Mouse (Mus musculus) C2C12 (cell line): ENCODE data around the gene Slc9a1.

Source experiments
- CTCF ChIP-seq: IDR thresholded peaks from one replicate; pipeline ENCODE4 v1.5.1; 2011; ENCODE audit not compliant: control insufficient read depth, insufficient read depth, insufficient read length
- MYOD1 ChIP-seq: IDR thresholded peaks from one replicate; pipeline ENCODE4 v1.6.1; 2011; ENCODE audit warnings: low read depth; ENCODE audit not compliant: control insufficient read depth, insufficient read length
- USF1 ChIP-seq: IDR thresholded peaks from one replicate; pipeline ENCODE4 v1.6.1; 2011; ENCODE audit warnings: low read depth, mild to moderate bottlenecking, control low read depth, moderate library complexity

- TF ChIP-seq CTCF = peak; percentile 41
- TF ChIP-seq MYOD1 = no peak
- TF ChIP-seq USF1 = no peak
Measured at GRCm38 (mm10) chr4:133419312-133420004, 50.0 kb downstream of the Slc9a1 start.
